Mouse (Mus musculus): Measurements from ENCODE around the gene Otx2. TPM values are rescaled to one million over a fixed set of nuclear protein-coding genes. Genes with fewer than 3 reads are reported as not detected.

Gene Otx2
- polyA plus RNA-seq, 1 experiment from 2014 or later: not detected

Other genes starting within 250 kb of the Otx2 start
- gene Tmem260, start 227.7 kb downstream of the Otx2 start, polyA plus RNA-seq (2015; fragmentation: Nextera tagmentation; extraction: Ambion mirVana): 20.7 and 23.0 TPM in 2 replicates